Mouse (Mus musculus) myocyte (in vitro differentiated cells): ENCODE results near the gene F12. TPM values are rescaled to one million over a fixed set of nuclear protein-coding genes. Genes with fewer than 3 reads are reported as not detected.

Experiments used
- H3K27me3 ChIP-seq: one replicate; pipeline ENCODE4 v1.6.1; 2011; ENCODE audit not compliant: control insufficient read depth, insufficient read depth, insufficient read length
- H3K36me3 ChIP-seq: one replicate; pipeline ENCODE4 v1.6.1; 2011; ENCODE audit not compliant: control insufficient read depth, insufficient read depth
- H3K4me2 ChIP-seq: one replicate; pipeline ENCODE4 v1.6.1; 2011; ENCODE audit warnings: low read depth, control low read depth
- H3K4me3 ChIP-seq: one replicate; pipeline ENCODE4 v1.5.1; 2011; ENCODE audit warnings: mild to moderate bottlenecking, control low read depth, moderate library complexity
- H3K79me2 ChIP-seq: one replicate; pipeline ENCODE4 v1.6.1; 2011; ENCODE audit not compliant: control insufficient read depth, insufficient read depth
- H3ac ChIP-seq: one replicate; pipeline ENCODE4 v1.6.1; 2011; ENCODE audit not compliant: control insufficient read depth, insufficient read length
- CEBPB ChIP-seq: IDR thresholded peaks from 2 replicates; pipeline ENCODE4 v1.6.1; 2011; ENCODE audit warnings: mild to moderate bottlenecking, moderate library complexity; ENCODE audit not compliant: poor library complexity, insufficient read depth, severe bottlenecking
- E2F4 ChIP-seq: IDR thresholded peaks from one replicate; pipeline ENCODE4 v1.6.1; 2011; ENCODE audit warnings: mild to moderate bottlenecking, control low read depth, moderate library complexity; ENCODE audit not compliant: insufficient read depth
- MAX ChIP-seq: IDR thresholded peaks from one replicate; pipeline ENCODE4 v1.6.1; 2011; ENCODE audit warnings: low read depth, mild to moderate bottlenecking, control low read depth
- MYOD1 ChIP-seq, 3 experiments: IDR thresholded peaks; one replicate each; pipeline ENCODE4 v1.6.1; 2011; ENCODE audit warnings: control low read depth in 2 of 3, low read depth in 2 of 3, mild to moderate bottlenecking in 2 of 3, moderate library complexity in 1 of 3; ENCODE audit not compliant: insufficient read length in 2 of 3, control insufficient read depth in 1 of 3
- MYOG ChIP-seq, 3 experiments: IDR thresholded peaks; one replicate each; pipeline ENCODE4 v1.6.1; 2011; ENCODE audit warnings: control low read depth in 2 of 3, low read depth in 2 of 3, mild to moderate bottlenecking in 2 of 3; ENCODE audit not compliant: insufficient read length in 2 of 3, control insufficient read depth in 1 of 3, insufficient read depth in 1 of 3
- POLR2A ChIP-seq: IDR thresholded peaks from one replicate; pipeline ENCODE4 v1.6.1; 2011; ENCODE audit warnings: low read depth, mild to moderate bottlenecking, control low read depth, moderate library complexity; ENCODE audit not compliant: insufficient read length
- POLR2AphosphoS2 ChIP-seq: IDR thresholded peaks from one replicate; pipeline ENCODE4 v1.6.1; 2011; ENCODE audit warnings: low read depth, control low read depth; ENCODE audit not compliant: insufficient read length
- REST ChIP-seq: IDR thresholded peaks from one replicate; pipeline ENCODE4 v1.6.1; 2011; ENCODE audit warnings: mild to moderate bottlenecking, control low read depth, moderate library complexity; ENCODE audit not compliant: insufficient read depth, insufficient read length
- SRF ChIP-seq: IDR thresholded peaks from one replicate; pipeline ENCODE4 v1.6.1; 2011; ENCODE audit warnings: low read depth; ENCODE audit not compliant: control insufficient read depth, insufficient read length
- TCF12 ChIP-seq: IDR thresholded peaks from one replicate; pipeline ENCODE4 v1.6.1; 2011; ENCODE audit warnings: mild to moderate bottlenecking, control low read depth; ENCODE audit not compliant: poor library complexity, insufficient read depth, severe bottlenecking
- TCF3 ChIP-seq: IDR thresholded peaks from one replicate; pipeline ENCODE4 v1.6.1; 2011; ENCODE audit warnings: low read depth, control low read depth; ENCODE audit not compliant: insufficient read length
- USF1 ChIP-seq: IDR thresholded peaks from one replicate; pipeline ENCODE4 v1.6.1; 2011; ENCODE audit warnings: low read depth, mild to moderate bottlenecking, control low read depth, moderate library complexity
- polyA plus RNA-seq: library from polyadenylated mRNA; unstranded; fragments of >200 nt; fragmentation: generic; extraction: Trizol; gene quantifications from one replicate; pipeline ENCODE4 v1.2.1, GENCODE M21; 2012; ENCODE audit warnings: missing spikeins

Gene F12
- polyA plus RNA-seq, 1 experiment: not detected

DNA sequence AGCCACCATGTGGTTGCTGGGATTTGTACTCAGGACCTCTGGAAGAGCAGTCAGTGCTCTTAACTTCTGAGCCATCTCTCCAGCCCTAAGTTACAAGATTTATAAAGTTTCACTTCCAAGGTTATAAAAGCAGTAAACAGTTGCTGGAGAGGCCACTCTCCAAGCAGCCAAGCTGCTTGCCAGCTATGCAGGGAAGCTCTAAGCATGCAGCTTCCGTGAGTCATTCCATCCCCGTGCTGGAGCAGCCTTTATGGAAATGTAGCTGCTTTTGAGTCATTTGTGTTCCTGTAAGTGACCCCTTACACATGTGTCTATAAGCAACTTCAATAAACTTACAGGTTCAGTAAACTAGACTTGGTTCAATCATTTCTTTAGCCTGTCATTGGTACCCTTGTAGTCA, 4.0 kb upstream of the F12 start:
- H3K79me2 ChIP-seq: no peaks in the 10 kb centered on the region
- no peaks in the 10 kb centered on the region for H3K36me3 ChIP-seq
- TF ChIP-seq MYOG (IDR thresholded peaks at IDR 0.05; ENCODE audit: control insufficient read depth in 1 of 3, insufficient read depth in 1 of 3, insufficient read length in 2 of 3, low read depth in 2 of 3) (no peak), REST (no peak), TCF3 (no peak), POLR2AphosphoS2 (no peak), E2F4 (no peak), CEBPB (no peak), MYOD1 (IDR thresholded peaks at IDR 0.05; ENCODE audit: control insufficient read depth in 1 of 3, insufficient read length in 2 of 3, low read depth in 2 of 3) (no peak), SRF (no peak), MAX (no peak), POLR2A (no peak), USF1 (no peak), TCF12 (no peak)
- H3K4me3 ChIP-seq: no peak overlapping the region
- H3K4me2 ChIP-seq: no peak overlapping the region
- H3K27me3 ChIP-seq: peaks cover 12% of the 10 kb centered on the region
- no peak overlapping the region for H3ac ChIP-seq

DNA sequence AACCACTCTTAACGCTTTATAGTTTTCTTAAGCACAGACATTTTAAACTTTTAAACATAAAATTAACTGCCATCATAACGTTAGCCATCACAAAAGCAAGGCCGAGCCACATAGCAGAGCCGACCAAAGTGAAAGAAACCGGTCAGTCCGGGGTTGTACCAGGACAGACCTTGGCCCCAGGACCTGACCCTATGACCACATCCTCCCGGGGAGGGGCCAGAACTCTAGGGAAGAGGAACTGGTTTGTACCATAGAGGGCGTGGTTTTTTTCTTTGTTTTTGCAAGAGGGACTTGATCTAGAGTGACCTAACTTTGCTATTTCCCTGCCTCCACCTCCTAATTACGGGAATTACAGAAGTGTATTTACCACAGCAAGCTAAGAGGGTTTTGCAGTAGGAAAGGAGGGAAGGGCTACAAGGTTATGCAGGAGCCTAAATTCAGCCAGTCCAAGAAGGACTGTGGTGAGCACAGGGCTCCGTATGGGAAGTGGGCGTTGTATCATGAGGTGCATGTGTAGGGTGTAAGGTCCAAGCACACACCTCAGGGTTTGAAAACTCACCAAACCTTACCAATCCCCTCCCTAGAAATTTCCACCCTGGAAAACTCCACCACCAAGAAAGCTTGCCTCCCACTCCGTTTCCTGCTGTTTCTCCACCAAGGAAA, 2.8 kb upstream of the F12 start:
- no peak overlapping the region for H3K4me2 ChIP-seq
- no peaks in the 10 kb centered on the region for H3K79me2 ChIP-seq
- TF ChIP-seq MAX (no peak), POLR2AphosphoS2 (no peak), TCF3 (no peak), TCF12 (no peak), POLR2A (no peak), MYOG (IDR thresholded peaks at IDR 0.05; ENCODE audit: control insufficient read depth in 1 of 3, insufficient read depth in 1 of 3, insufficient read length in 2 of 3, low read depth in 2 of 3) (no peak), USF1 (no peak)
- no peaks in the 10 kb centered on the region for H3K36me3 ChIP-seq
- peaks cover 12% of the 10 kb centered on the region for H3K27me3 ChIP-seq
- no peak overlapping the region for H3ac ChIP-seq
- no peak overlapping the region for H3K4me3 ChIP-seq

DNA sequence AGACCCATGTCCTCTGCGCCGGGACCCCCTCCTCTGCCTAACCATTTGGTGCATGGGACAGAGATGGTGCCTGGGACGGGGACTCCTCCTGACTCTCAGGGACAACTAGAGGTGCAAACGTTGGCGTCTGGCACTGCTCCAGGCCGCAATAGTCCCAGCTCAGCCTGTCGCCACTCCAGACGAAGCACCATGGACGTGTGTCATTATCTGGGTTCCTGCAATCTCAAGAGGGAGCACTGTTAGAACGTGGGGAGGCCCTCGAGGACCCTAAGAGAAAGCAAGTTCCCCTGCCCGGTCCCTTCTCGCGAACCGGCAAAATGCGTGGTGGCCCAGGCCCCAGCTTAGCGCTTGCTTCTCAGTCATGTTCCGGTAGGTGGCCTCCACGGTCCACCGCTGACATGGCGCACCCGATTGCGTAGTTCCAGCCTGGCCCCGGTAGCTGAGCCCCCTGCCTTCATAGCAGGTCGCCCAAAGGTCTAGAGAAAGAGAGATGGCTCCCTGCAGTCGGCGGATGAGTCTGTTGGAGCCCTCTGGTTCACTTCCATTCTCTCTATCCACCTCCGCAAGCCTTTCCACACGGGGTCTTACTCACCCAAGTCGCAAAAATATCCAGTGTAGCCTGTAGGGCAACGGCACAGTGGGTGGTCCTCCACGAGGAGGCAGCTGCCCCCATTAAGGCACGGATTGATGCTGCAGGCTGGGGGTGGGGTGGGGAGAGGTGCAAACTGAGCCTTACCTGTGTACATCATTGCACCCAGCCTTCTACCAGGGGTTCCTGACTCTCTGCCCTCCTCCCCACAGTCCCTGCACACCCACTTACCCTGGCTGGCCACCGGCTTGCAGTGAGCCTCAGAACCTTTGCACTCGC, 5.4 kb downstream of the F12 start:
- no peak overlapping the region for H3K4me3 ChIP-seq
- H3K36me3 ChIP-seq: no peaks in the 10 kb centered on the region
- H3K79me2 ChIP-seq: no peaks in the 10 kb centered on the region
- TF ChIP-seq MYOD1 (IDR thresholded peaks at IDR 0.05; ENCODE audit: control insufficient read depth in 1 of 3, insufficient read length in 2 of 3, low read depth in 2 of 3): no peak
- no peak for TF ChIP-seq TCF12
- no peak for TF ChIP-seq POLR2AphosphoS2
- no peak for TF ChIP-seq SRF
- no peak for TF ChIP-seq CEBPB
- TF ChIP-seq TCF3: no peak
- TF ChIP-seq REST: no peak
- TF ChIP-seq POLR2A: no peak
- TF ChIP-seq E2F4: no peak
- TF ChIP-seq USF1: no peak
- TF ChIP-seq MYOG (IDR thresholded peaks at IDR 0.05; ENCODE audit: control insufficient read depth in 1 of 3, insufficient read depth in 1 of 3, insufficient read length in 2 of 3, low read depth in 2 of 3): no peak
- no peak for TF ChIP-seq MAX
- H3ac ChIP-seq: no peak overlapping the region
- no peak overlapping the region for H3K4me2 ChIP-seq
- H3K27me3 ChIP-seq: peaks cover 29% of the 10 kb centered on the region

DNA sequence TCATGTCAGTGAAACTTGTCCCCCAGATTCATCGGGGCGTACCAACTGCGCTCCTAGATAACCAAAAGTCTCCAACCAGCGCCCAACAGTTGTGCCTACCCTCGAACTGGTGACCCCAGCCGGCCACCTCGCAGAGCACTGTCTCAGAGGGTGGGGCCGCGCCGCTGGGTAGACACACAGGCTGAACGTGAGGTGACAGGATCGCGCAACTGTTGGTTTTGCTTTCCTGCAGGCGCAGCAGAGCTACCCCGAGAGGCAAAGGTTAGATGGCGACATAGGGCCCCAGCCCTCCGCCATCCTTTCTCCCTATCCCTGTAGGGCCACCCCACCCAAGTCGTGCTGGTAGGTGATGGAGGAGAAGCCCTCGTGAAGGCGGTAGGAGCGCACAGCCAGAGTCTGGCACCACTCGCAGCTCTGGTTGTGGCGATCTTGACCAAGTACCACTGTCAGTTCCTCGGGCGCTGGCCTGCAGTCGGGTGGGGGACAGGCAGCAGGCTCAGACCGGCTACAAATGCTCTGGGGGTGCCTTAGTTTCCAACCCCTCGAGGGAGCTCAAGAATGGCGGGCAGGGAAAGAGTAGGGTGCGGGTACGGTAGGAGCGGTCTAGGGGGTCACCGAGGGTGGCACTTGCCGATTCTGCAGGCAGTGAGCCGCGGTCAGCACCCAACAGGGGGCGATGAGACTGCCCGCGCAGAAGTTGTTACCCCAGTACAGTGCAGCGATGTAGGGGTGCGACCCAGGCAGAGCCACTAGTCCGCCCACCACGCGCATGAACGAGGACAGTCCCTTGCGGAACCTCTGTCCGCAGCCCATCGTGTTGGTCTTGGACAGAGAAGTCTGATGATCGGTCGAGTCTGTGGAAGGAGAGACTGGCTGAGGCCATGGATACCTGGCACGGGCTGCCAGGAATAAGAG, 6.3 kb downstream of the F12 start:
- no peaks in the 10 kb centered on the region for H3K36me3 ChIP-seq
- H3K79me2 ChIP-seq: no peaks in the 10 kb centered on the region
- H3K4me2 ChIP-seq: no peak overlapping the region
- peaks cover 28% of the 10 kb centered on the region for H3K27me3 ChIP-seq
- H3ac ChIP-seq: no peak overlapping the region
- TF ChIP-seq TCF3 (no peak), E2F4 (no peak), POLR2A (no peak), REST (no peak), SRF (no peak), MYOD1 (IDR thresholded peaks at IDR 0.05; ENCODE audit: control insufficient read depth in 1 of 3, insufficient read length in 2 of 3, low read depth in 2 of 3) (no peak), MAX (no peak), CEBPB (no peak), TCF12 (no peak), POLR2AphosphoS2 (no peak), MYOG (IDR thresholded peaks at IDR 0.05; ENCODE audit: control insufficient read depth in 1 of 3, insufficient read depth in 1 of 3, insufficient read length in 2 of 3, low read depth in 2 of 3) (no peak), USF1 (no peak)
- H3K4me3 ChIP-seq: no peak overlapping the region
